Mouse (Mus musculus): ENCODE data around the gene Ly6f. TPM values are rescaled to one million over a fixed set of nuclear protein-coding genes. Genes with fewer than 3 reads are reported as not detected.

Gene Ly6f
- polyA plus RNA-seq, 2 experiments, result not detected

- no peak overlapping the region for H3K27ac ChIP-seq
- no peak overlapping the region for H3K9ac ChIP-seq (replicated peaks)
- H3K27me3 ChIP-seq (ENCODE audit: control insufficient read depth, insufficient read depth, low read length), result no peaks in the 10 kb centered on the region
- TF ChIP-seq CTCF (IDR thresholded peaks at IDR 0.05; ENCODE audit: low read depth) (no peak), EP300 (IDR thresholded peaks at IDR 0.05; ENCODE audit: low read depth) (no peak)
- no peak for DNase-seq (ENCODE audit: low read depth in 3 of 3, low spot score in 3 of 3)
- no peak for ATAC-seq (ENCODE audit: insufficient read depth)
- H3K4me2 ChIP-seq (ENCODE audit: low read depth), result no peak overlapping the region
- WGBS (ENCODE audit: insufficient replicate concordance), result 48% methylated on average over 1 of the region's 1 CpGs
- H3K4me1 ChIP-seq (replicated peaks; ENCODE audit: control insufficient read depth in 2 of 2, insufficient read depth in 2 of 2, low read length in 1 of 2), result no peaks in the 10 kb centered on the region
- no peaks in the 10 kb centered on the region for H3K36me3 ChIP-seq (replicated peaks; ENCODE audit: control insufficient read depth, insufficient read depth, low read depth)
- H3K4me3 ChIP-seq (ENCODE audit: insufficient read depth in 1 of 2, low read depth in 2 of 2, low read length in 2 of 2), result no peak overlapping the region
- H3K9me3 ChIP-seq (ENCODE audit: control insufficient read depth, low read length), result no peaks in the 10 kb centered on the region
Measured at GRCm38 (mm10) chr15:75292377-75292776, 24.2 kb downstream of the Ly6f start.

DNA sequence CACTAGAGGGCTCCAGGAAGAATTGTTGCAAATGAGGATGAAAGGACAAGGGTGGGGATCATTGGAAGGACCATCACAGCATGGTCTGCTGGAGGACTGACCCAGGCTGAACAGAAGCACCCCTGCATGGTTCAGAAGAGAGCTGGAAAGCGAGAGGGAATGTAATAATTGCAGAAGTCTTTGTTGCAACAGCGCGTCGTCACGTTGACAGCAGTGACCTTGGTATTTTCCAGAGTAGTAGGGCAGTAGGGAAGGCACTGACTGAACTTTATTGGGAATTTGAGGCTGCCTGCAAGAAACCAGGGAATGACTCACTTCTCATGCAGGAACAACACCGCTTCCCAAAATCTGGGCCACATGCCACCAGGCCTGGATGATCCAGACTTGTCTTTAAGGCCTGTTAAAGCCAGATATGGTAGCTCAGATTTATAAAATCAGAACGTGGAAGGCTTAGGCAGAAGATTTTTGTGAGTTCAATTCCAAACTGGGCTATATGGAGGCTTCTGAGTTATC is 25.7 kb downstream of the Ly6f start:
- Histone ChIP-seq H3K4me2 (ENCODE audit: low read depth) (no peak overlapping the region), H3K9me3 (ENCODE audit: control insufficient read depth, low read length) (no peaks in the 10 kb centered on the region), H3K4me3 (ENCODE audit: insufficient read depth in 1 of 2, low read depth in 2 of 2, low read length in 2 of 2) (no peak overlapping the region), H3K4me1 (replicated peaks; ENCODE audit: control insufficient read depth in 2 of 2, insufficient read depth in 2 of 2, low read length in 1 of 2) (no peaks in the 10 kb centered on the region), H3K27ac (no peak overlapping the region), H3K9ac (replicated peaks) (no peak overlapping the region), H3K27me3 (ENCODE audit: control insufficient read depth, insufficient read depth, low read length) (no peaks in the 10 kb centered on the region), H3K36me3 (replicated peaks; ENCODE audit: control insufficient read depth, insufficient read depth, low read depth) (no peaks in the 10 kb centered on the region)
- no peak for DNase-seq (ENCODE audit: low read depth in 3 of 3, low spot score in 3 of 3)
- 51% methylated on average over 7 of the region's 7 CpGs for whole genome bisulfite sequencing (ENCODE audit: insufficient replicate concordance)
- no peak for TF ChIP-seq CTCF (IDR thresholded peaks at IDR 0.05; ENCODE audit: low read depth)
- TF ChIP-seq EP300 (IDR thresholded peaks at IDR 0.05; ENCODE audit: low read depth), result no peak
- no peak for ATAC-seq (ENCODE audit: insufficient read depth)

GRCm38 (mm10) chr15:75306101-75306500 is 37.9 kb downstream of the Ly6f start:
- Histone ChIP-seq H3K4me2 (ENCODE audit: low read depth) (no peak overlapping the region), H3K4me3 (ENCODE audit: insufficient read depth in 1 of 2, low read depth in 2 of 2, low read length in 2 of 2) (no peak overlapping the region), H3K9ac (replicated peaks) (no peak overlapping the region), H3K9me3 (ENCODE audit: control insufficient read depth, low read length) (no peaks in the 10 kb centered on the region; the same call in 1 of the 2 replicates), H3K27me3 (ENCODE audit: control insufficient read depth, insufficient read depth, low read length) (no peaks in the 10 kb centered on the region), H3K4me1 (replicated peaks; ENCODE audit: control insufficient read depth in 2 of 2, insufficient read depth in 2 of 2, low read length in 1 of 2) (no peaks in the 10 kb centered on the region), H3K27ac (no peak overlapping the region), H3K36me3 (replicated peaks; ENCODE audit: control insufficient read depth, insufficient read depth, low read depth) (no peaks in the 10 kb centered on the region)
- TF ChIP-seq EP300 (IDR thresholded peaks at IDR 0.05; ENCODE audit: low read depth), result no peak
- TF ChIP-seq CTCF (IDR thresholded peaks at IDR 0.05; ENCODE audit: low read depth), result no peak
- WGBS (ENCODE audit: insufficient replicate concordance), result 14% methylated on average over 1 of the region's 1 CpGs
- ATAC-seq (ENCODE audit: insufficient read depth) (no peak), DNase-seq (ENCODE audit: low read depth in 3 of 3, low spot score in 3 of 3) (no peak)

GRCm38 (mm10) chr15:75309186-75309585 is 41.0 kb downstream of the Ly6f start:
- H3K27me3 ChIP-seq (ENCODE audit: control insufficient read depth, insufficient read depth, low read length), result no peaks in the 10 kb centered on the region
- DNase-seq (ENCODE audit: low read depth in 3 of 3, low spot score in 3 of 3), result no peak
- H3K36me3 ChIP-seq (replicated peaks; ENCODE audit: control insufficient read depth, insufficient read depth, low read depth), result no peaks in the 10 kb centered on the region
- no peak overlapping the region for H3K4me2 ChIP-seq (ENCODE audit: low read depth)
- ATAC-seq (ENCODE audit: insufficient read depth), result no peak
- 61% methylated on average over 4 of the region's 4 CpGs for WGBS (ENCODE audit: insufficient replicate concordance)
- TF ChIP-seq CTCF (IDR thresholded peaks at IDR 0.05; ENCODE audit: low read depth) (no peak), EP300 (IDR thresholded peaks at IDR 0.05; ENCODE audit: low read depth) (no peak)
- H3K9me3 ChIP-seq (ENCODE audit: control insufficient read depth, low read length), result no peaks in the 10 kb centered on the region; the same call in 1 of the 2 replicates
- H3K4me3 ChIP-seq (ENCODE audit: insufficient read depth in 1 of 2, low read depth in 2 of 2, low read length in 2 of 2), result no peak overlapping the region
- no peak overlapping the region for H3K9ac ChIP-seq (replicated peaks)
- no peaks in the 10 kb centered on the region for H3K4me1 ChIP-seq (replicated peaks; ENCODE audit: control insufficient read depth in 2 of 2, insufficient read depth in 2 of 2, low read length in 1 of 2)
- no peak overlapping the region for H3K27ac ChIP-seq

DNA sequence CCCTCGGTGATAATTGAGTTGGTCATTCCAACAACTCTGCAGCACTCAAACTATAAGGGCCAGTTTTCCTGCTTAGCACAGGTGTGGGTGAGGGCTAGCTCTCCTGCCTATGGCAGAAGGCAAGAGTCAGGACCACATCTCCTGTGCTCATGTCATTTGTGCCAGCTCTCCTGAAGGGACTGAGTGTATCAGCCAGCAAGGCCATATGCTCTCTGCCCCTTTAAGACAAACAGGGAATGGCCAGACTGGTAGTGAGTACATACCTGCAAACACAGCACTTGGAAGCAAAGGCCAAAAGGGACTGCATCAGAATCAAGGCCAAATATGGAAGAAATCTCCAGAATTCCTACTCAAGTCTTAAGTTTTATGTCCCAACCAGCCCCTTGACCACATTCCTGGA is 41.7 kb downstream of the Ly6f start:
- Histone ChIP-seq H3K27ac (no peak overlapping the region), H3K27me3 (ENCODE audit: control insufficient read depth, insufficient read depth, low read length) (no peaks in the 10 kb centered on the region), H3K36me3 (replicated peaks; ENCODE audit: control insufficient read depth, insufficient read depth, low read depth) (no peaks in the 10 kb centered on the region), H3K9ac (replicated peaks) (no peak overlapping the region), H3K4me2 (ENCODE audit: low read depth) (no peak overlapping the region), H3K9me3 (ENCODE audit: control insufficient read depth, low read length) (no peaks in the 10 kb centered on the region; the same call in 1 of the 2 replicates), H3K4me1 (replicated peaks; ENCODE audit: control insufficient read depth in 2 of 2, insufficient read depth in 2 of 2, low read length in 1 of 2) (no peaks in the 10 kb centered on the region), H3K4me3 (ENCODE audit: insufficient read depth in 1 of 2, low read depth in 2 of 2, low read length in 2 of 2) (no peak overlapping the region)
- DNase-seq (ENCODE audit: low read depth in 3 of 3, low spot score in 3 of 3) (no peak), ATAC-seq (ENCODE audit: insufficient read depth) (no peak)
- TF ChIP-seq EP300 (IDR thresholded peaks at IDR 0.05; ENCODE audit: low read depth) (no peak), CTCF (IDR thresholded peaks at IDR 0.05; ENCODE audit: low read depth) (no peak)
- WGBS (ENCODE audit: insufficient replicate concordance), result 81% methylated on average over 1 of the region's 1 CpGs

Measured in liver, embryonic 14.5 days (tissue).